Mouse (Mus musculus): ENCODE measurements around the gene Rab9b.

Rab9b gene

DNA sequence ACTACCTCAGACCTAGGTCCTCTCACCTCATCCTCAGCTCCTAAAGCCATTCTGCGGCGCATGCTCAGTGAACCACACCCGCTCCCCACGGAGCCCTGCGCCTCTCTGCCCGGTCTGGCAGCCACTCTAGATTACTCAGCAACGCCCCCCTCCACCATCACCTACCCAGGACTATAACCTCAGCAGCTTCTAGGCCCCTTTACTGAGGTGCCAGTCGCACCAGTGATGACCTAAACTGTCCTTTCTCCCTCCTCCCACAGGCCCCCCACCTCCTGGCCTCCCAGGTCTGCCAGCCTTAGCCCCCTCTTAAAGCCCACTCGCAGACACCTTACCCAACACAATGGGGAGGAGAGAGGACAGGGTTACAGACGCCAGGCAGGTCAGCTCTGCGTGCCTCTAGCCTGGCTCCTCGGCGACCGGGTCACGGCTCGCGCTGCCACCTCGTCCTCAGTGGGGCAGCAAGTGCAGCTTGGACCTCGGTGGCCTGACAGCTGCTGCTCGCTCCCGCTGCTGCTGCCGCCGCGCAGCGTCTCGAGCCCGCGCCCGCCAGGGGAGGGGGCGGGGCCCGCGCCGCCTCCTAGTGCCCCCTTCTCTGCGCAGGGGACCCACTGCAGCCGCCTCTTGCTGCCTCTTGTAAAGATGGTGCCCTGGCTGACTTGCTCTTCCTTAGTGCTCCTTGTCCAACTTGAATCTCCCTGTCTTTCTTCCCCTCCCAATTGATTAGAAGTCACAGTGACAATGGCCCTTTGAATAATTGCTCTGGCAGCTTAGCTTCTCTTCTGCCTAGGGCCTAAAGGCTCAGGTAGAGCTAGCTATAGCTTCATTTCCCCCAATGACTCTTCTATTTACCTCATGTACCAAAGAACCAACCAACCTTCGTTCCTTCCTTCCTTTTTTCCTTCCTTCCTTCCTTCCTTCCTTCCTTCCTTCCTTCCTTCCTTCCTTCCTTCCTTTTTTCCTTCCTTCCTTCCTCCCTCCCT, at the start of gene Rab9b:
Gene Rab9b (minus strand): TSS at position 695 of the 980 bp plus-strand sequence.
- no peak for DNase-seq (ENCODE audit: low read depth in 1 of 2, low spot score in 2 of 2)

DNA sequence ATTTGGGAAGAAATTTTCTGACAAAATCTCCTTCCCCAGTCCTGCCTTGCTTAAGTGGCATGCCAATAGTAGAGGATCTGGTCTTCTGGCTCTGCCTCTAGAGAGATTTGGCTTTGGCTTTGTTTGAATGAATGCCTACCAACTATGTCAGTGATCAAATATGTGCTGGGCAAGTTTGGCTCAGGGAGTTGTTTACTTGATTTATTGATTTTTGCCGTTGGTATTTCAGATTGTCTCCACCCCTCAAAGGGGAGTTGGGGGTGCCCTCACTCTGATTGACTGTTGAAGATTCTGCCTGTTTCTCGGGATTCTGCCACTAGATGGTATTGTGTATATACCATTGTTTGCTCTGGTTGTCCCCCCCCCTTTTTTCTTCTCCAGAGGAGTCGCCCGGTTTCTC, 35.8 kb upstream of the Rab9b start:
- DNase-seq (ENCODE audit: low read depth in 1 of 2, low spot score in 2 of 2): no peak

DNA sequence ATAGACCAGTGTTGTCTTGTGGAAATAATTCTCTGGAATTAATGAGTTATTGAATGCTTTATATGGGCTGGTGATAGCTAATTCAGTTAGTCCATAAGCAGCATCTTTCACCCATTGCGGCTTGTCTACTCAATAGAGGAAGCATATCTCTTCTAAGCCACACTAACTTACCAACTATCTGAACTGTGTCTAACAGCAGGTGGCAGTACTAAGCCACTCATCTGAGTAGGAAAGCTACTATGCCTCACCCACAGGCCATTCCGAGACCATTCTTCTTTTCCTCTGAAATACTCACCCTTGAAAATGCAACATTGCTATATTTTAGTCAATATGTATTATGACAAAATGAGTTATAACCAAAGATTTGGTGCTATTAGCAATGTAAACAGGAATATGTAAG, 27.2 kb upstream of the Rab9b start:
- DNase-seq (ENCODE audit: low read depth in 1 of 2, low spot score in 2 of 2): no peak

DNA sequence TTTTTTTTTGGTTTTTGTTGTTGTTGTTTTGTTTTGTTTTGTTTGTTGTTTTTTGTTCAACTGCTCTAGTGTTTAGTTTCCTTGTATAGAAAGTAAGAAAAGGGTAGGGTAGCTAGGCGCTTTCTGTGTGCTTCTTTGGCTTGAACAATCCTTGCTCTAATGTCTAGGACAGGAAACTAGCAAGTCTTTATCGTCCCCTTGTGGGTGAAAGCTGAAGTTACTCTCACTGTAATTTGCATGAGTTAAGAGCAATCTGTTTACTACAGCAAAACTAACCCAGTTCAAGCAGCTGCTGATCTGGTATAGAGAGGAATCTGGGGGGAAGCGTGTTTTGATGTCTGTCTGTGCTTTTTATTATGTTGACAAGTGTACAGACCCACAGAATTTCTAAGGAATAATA, 18.3 kb downstream of the Rab9b start:
- DNase-seq (ENCODE audit: low read depth in 1 of 2, low spot score in 2 of 2): no peak

DNA sequence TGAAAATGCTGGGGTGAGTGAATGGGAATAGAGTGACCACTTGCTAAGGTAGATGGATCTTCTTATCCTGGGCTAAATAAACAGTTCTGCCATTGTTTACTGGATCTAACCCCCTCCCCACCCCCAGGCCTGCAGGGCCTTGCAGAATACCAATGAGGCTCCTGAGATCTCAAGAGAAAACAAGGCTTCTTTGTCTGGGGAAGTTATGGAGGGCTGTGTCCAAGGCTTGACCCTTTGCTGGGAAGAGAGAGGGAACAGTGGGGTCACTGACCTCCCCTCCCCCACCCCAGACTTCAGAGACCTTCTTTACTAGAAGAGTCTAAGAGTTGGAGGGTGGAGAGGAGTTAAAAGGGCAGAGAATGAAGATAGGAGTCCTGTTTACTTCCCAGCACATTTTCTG, 39.9 kb downstream of the Rab9b start:
- DNase-seq (ENCODE audit: low read depth in 1 of 2, low spot score in 2 of 2): no peak

DNA sequence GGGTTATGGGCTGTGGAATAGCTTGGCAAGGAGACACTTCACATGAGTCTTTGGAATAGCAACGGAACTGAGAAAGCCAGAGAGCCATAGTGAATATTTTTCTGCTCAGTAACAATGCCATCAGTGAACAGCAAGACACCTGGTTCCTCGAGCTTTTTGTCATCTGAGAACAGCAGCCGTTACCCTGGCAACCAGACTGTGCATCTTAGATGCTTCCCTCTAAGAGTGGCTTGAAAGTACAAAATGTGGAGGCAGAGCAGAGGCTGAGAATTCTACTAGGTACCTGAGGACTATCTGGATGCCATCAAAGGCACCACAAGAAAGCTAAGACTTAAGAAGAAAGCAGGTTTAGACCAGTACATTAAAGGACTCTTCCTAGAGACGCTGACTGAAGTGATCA, 43.5 kb downstream of the Rab9b start:
- no peak for DNase-seq (ENCODE audit: low read depth in 1 of 2, low spot score in 2 of 2)

DNA sequence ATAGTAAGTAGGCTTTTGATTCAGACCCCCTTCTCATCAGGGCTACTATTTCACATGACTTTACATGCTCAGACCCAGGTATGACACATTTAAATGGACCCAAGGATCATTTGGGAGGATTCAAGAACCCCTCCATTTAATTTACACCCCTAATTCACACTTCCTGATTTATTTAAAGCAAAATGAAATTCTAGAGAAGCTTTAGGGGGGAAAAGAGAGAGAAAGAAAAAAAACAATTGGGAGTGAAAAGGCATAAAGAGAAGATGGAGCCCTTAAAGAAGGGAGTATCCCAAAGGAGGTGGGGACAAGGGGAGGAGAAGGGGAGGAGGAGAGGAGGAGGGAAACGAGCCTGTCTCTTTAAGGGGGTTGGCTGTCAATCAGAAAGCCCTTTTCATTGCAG, 46.2 kb downstream of the Rab9b start, which contains the start of gene Plp1:
Gene Plp1 (plus strand): TSS at position 301 of the 400 bp plus-strand sequence.
- DNase-seq (ENCODE audit: low read depth in 1 of 2, low spot score in 2 of 2): no peak

DNA sequence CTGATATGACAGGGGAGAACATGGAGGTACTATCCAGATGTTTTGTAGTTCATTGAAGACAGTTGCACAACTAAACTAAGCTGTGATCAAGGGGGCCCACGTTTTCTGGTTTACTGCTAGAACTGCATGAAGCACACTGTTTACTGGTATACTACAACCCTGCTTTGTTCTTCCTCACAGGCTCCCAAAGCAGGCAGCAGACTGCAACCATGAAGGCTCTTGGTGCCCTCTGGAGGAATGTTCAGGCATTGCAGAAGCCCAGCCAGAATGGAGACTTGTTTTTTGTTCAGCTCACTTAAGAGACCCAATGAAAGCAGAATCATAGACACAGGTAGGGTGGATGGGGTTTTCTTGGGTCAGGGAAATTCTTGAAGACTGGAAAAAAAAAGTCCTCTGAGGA, 48.3 kb downstream of the Rab9b start:
- no peak for DNase-seq (ENCODE audit: low read depth in 1 of 2, low spot score in 2 of 2)

DNA sequence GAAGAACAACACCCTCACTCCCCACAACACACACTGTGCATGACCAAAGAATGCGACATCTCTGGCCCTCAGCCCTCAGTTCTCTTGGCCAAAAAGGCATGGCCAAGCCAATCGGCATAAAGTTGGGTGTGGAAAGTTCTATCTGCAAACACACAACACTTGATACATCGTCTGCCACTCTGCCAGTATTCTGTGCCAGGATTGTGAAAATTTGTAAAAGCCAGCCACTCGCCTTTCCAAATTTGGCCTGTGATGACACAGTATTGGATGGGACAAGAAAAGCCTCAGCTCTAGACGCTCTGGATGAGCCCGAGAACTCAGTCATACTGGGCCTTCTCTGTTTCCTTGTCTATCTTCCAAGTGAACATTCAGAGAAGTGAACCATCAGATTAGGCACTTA, 48.8 kb downstream of the Rab9b start:
- DNase-seq (ENCODE audit: low read depth in 1 of 2, low spot score in 2 of 2): no peak

Data from monocyte, adult 2 months (primary cell).